Mouse (Mus musculus): ENCODE results near the gene Cadm1. TPM values are rescaled to one million over a fixed set of nuclear protein-coding genes. Genes with fewer than 3 reads are reported as not detected.

The Cadm1 gene
- polyA plus RNA-seq, 1 experiment: 9.3 TPM

- no peaks in the 10 kb centered on the region for H3K27me3 ChIP-seq (ENCODE audit: control insufficient read depth, insufficient read depth, insufficient read length)
- H3K4me2 ChIP-seq (ENCODE audit: low read depth): no peak overlapping the region
- H3ac ChIP-seq (ENCODE audit: control insufficient read depth, insufficient read length): no peak overlapping the region
- H3K4me3 ChIP-seq: no peak overlapping the region
- H3K36me3 ChIP-seq (ENCODE audit: control insufficient read depth, insufficient read depth): no peaks in the 10 kb centered on the region
- TF ChIP-seq MYOD1 (IDR thresholded peaks at IDR 0.05; ENCODE audit: control insufficient read depth in 1 of 3, insufficient read length in 2 of 3, low read depth in 2 of 3) (no peak), E2F4 (IDR thresholded peaks at IDR 0.05; ENCODE audit: insufficient read depth) (no peak), MAX (IDR thresholded peaks at IDR 0.05; ENCODE audit: low read depth) (no peak)
- peaks cover 7% of the 10 kb centered on the region for H3K79me2 ChIP-seq (ENCODE audit: control insufficient read depth, insufficient read depth)
Observed at GRCm38 (mm10) chr9:47608441-47608840, 78.5 kb downstream of the Cadm1 start.

- Histone ChIP-seq H3K79me2 (ENCODE audit: control insufficient read depth, insufficient read depth) (peaks cover 7% of the 10 kb centered on the region), H3ac (ENCODE audit: control insufficient read depth, insufficient read length) (no peak overlapping the region), H3K36me3 (ENCODE audit: control insufficient read depth, insufficient read depth) (no peaks in the 10 kb centered on the region), H3K27me3 (ENCODE audit: control insufficient read depth, insufficient read depth, insufficient read length) (no peaks in the 10 kb centered on the region), H3K4me2 (ENCODE audit: low read depth) (no peak overlapping the region), H3K4me3 (no peak overlapping the region)
- TF ChIP-seq REST (IDR thresholded peaks at IDR 0.05; ENCODE audit: insufficient read depth, insufficient read length) (no peak), TCF3 (IDR thresholded peaks at IDR 0.05; ENCODE audit: insufficient read length, low read depth) (no peak), MYOG (IDR thresholded peaks at IDR 0.05; ENCODE audit: control insufficient read depth in 1 of 3, insufficient read depth in 1 of 3, insufficient read length in 2 of 3, low read depth in 2 of 3) (no peak), TCF12 (IDR thresholded peaks at IDR 0.05; ENCODE audit: insufficient read depth, poor library complexity, severe bottlenecking) (no peak), SRF (IDR thresholded peaks at IDR 0.05; ENCODE audit: control insufficient read depth, insufficient read length, low read depth) (no peak), USF1 (IDR thresholded peaks at IDR 0.05; ENCODE audit: low read depth) (no peak), MYOD1 (IDR thresholded peaks at IDR 0.05; ENCODE audit: control insufficient read depth in 1 of 3, insufficient read length in 2 of 3, low read depth in 2 of 3) (no peak), E2F4 (IDR thresholded peaks at IDR 0.05; ENCODE audit: insufficient read depth) (no peak), CEBPB (IDR thresholded peaks at IDR 0.05; ENCODE audit: insufficient read depth, poor library complexity, severe bottlenecking) (no peak), POLR2AphosphoS2 (IDR thresholded peaks at IDR 0.05; ENCODE audit: insufficient read length, low read depth) (no peak)
Observed at GRCm38 (mm10) chr9:47608921-47609320, 78.9 kb downstream of the Cadm1 start.

GRCm38 (mm10) chr9:47609443-47609842 lies 79.5 kb downstream of the Cadm1 start:
- H3ac ChIP-seq (ENCODE audit: control insufficient read depth, insufficient read length): no peak overlapping the region
- no peak overlapping the region for H3K4me2 ChIP-seq (ENCODE audit: low read depth)
- TF ChIP-seq POLR2AphosphoS2 (IDR thresholded peaks at IDR 0.05; ENCODE audit: insufficient read length, low read depth) (no peak), MYOD1 (IDR thresholded peaks at IDR 0.05; ENCODE audit: control insufficient read depth in 1 of 3, insufficient read length in 2 of 3, low read depth in 2 of 3) (no peak), POLR2A (IDR thresholded peaks at IDR 0.05; ENCODE audit: insufficient read length, low read depth) (no peak), CEBPB (IDR thresholded peaks at IDR 0.05; ENCODE audit: insufficient read depth, poor library complexity, severe bottlenecking) (no peak), REST (IDR thresholded peaks at IDR 0.05; ENCODE audit: insufficient read depth, insufficient read length) (no peak), USF1 (IDR thresholded peaks at IDR 0.05; ENCODE audit: low read depth) (no peak), SRF (IDR thresholded peaks at IDR 0.05; ENCODE audit: control insufficient read depth, insufficient read length, low read depth) (no peak), MAX (IDR thresholded peaks at IDR 0.05; ENCODE audit: low read depth) (no peak), MYOG (IDR thresholded peaks at IDR 0.05; ENCODE audit: control insufficient read depth in 1 of 3, insufficient read depth in 1 of 3, insufficient read length in 2 of 3, low read depth in 2 of 3) (no peak), TCF12 (IDR thresholded peaks at IDR 0.05; ENCODE audit: insufficient read depth, poor library complexity, severe bottlenecking) (no peak), E2F4 (IDR thresholded peaks at IDR 0.05; ENCODE audit: insufficient read depth) (no peak), TCF3 (IDR thresholded peaks at IDR 0.05; ENCODE audit: insufficient read length, low read depth) (no peak)
- H3K36me3 ChIP-seq (ENCODE audit: control insufficient read depth, insufficient read depth): no peaks in the 10 kb centered on the region
- H3K4me3 ChIP-seq: no peak overlapping the region
- peaks cover 7% of the 10 kb centered on the region for H3K79me2 ChIP-seq (ENCODE audit: control insufficient read depth, insufficient read depth)
- H3K27me3 ChIP-seq (ENCODE audit: control insufficient read depth, insufficient read depth, insufficient read length): no peaks in the 10 kb centered on the region

- H3K27me3 ChIP-seq (ENCODE audit: control insufficient read depth, insufficient read depth, insufficient read length): no peaks in the 10 kb centered on the region
- TF ChIP-seq TCF12 (IDR thresholded peaks at IDR 0.05; ENCODE audit: insufficient read depth, poor library complexity, severe bottlenecking) (no peak), MYOG (IDR thresholded peaks at IDR 0.05; ENCODE audit: control insufficient read depth in 1 of 3, insufficient read depth in 1 of 3, insufficient read length in 2 of 3, low read depth in 2 of 3) (no peak), MYOD1 (IDR thresholded peaks at IDR 0.05; ENCODE audit: control insufficient read depth in 1 of 3, insufficient read length in 2 of 3, low read depth in 2 of 3) (no peak), CEBPB (IDR thresholded peaks at IDR 0.05; ENCODE audit: insufficient read depth, poor library complexity, severe bottlenecking) (no peak), MAX (IDR thresholded peaks at IDR 0.05; ENCODE audit: low read depth) (no peak)
- H3ac ChIP-seq (ENCODE audit: control insufficient read depth, insufficient read length): no peak overlapping the region
- H3K4me2 ChIP-seq (ENCODE audit: low read depth): no peak overlapping the region
- H3K79me2 ChIP-seq (ENCODE audit: control insufficient read depth, insufficient read depth): peaks cover 7% of the 10 kb centered on the region
- H3K4me3 ChIP-seq: no peak overlapping the region
- H3K36me3 ChIP-seq (ENCODE audit: control insufficient read depth, insufficient read depth): no peaks in the 10 kb centered on the region
Observed at GRCm38 (mm10) chr9:47610316-47610715, 80.3 kb downstream of the Cadm1 start.

GRCm38 (mm10) chr9:47612894-47613412 lies 83.0 kb downstream of the Cadm1 start:
- TF ChIP-seq POLR2A (IDR thresholded peaks at IDR 0.05; ENCODE audit: insufficient read length, low read depth) (no peak), E2F4 (IDR thresholded peaks at IDR 0.05; ENCODE audit: insufficient read depth) (no peak), SRF (IDR thresholded peaks at IDR 0.05; ENCODE audit: control insufficient read depth, insufficient read length, low read depth) (no peak)
- H3ac ChIP-seq (ENCODE audit: control insufficient read depth, insufficient read length): no peak overlapping the region
- H3K36me3 ChIP-seq (ENCODE audit: control insufficient read depth, insufficient read depth): no peaks in the 10 kb centered on the region

More at GRCm38 (mm10) chr9:47612894-47613412, 83.0 kb downstream of the Cadm1 start:
- Histone ChIP-seq H3K79me2 (ENCODE audit: control insufficient read depth, insufficient read depth) (no peaks in the 10 kb centered on the region), H3K4me2 (ENCODE audit: low read depth) (no peak overlapping the region), H3K27me3 (ENCODE audit: control insufficient read depth, insufficient read depth, insufficient read length) (no peaks in the 10 kb centered on the region), H3K4me3 (no peak overlapping the region)
